Mouse (Mus musculus) ES-E14 (cell line): ENCODE results near the gene Nfib. TPM values are rescaled to one million over a fixed set of nuclear protein-coding genes. Genes with fewer than 3 reads are reported as not detected.

ENCODE experiments used
- DNase-seq: peaks from one replicate; pipeline ENCODE4 v3.0.0-alpha.2; 2013; ENCODE audit warnings: low read depth, low spot score
- H3K27ac ChIP-seq: 2 replicates; pipeline ENCODE4 v1.5.1; 2012; ENCODE audit warnings: low read depth, mild to moderate bottlenecking, low read length, moderate library complexity, mixed read lengths; ENCODE audit not compliant: poor library complexity, insufficient read depth, severe bottlenecking
- H3K36me3 ChIP-seq: 2 replicates; pipeline ENCODE4 v1.6.1; 2012; ENCODE audit warnings: mild to moderate bottlenecking, low read length, moderate library complexity, mixed read lengths; ENCODE audit not compliant: control insufficient read depth, poor library complexity, insufficient read depth, severe bottlenecking
- H3K4me1 ChIP-seq, 2 experiments: fragments of 150-350 bp in 1 of 2; sonication (generic) in 1 of 2; 2 replicates each; pipeline ENCODE4 v1.6.1; 2012; ENCODE audit warnings: low read length in 2 of 2, mild to moderate bottlenecking in 1 of 2, mixed read lengths in 1 of 2; ENCODE audit not compliant: control insufficient read depth in 2 of 2, insufficient read depth in 2 of 2, poor library complexity in 1 of 2
- H3K4me3 ChIP-seq, 2 experiments: fragments of 150-350 bp in 1 of 2; sonication (generic) in 1 of 2; 2 replicates each; pipeline ENCODE4 v1.5.1; 2012; ENCODE audit warnings: low read length in 2 of 2, low read depth in 1 of 2, mild to moderate bottlenecking in 1 of 2, mixed read lengths in 1 of 2; ENCODE audit not compliant: insufficient read depth in 1 of 2, poor library complexity in 1 of 2, severe bottlenecking in 1 of 2
- H3K9ac ChIP-seq: 2 replicates; pipeline ENCODE4 v1.6.1; 2012; ENCODE audit warnings: low read depth, mild to moderate bottlenecking, low read length, mixed read lengths; ENCODE audit not compliant: poor library complexity, insufficient read depth, severe bottlenecking
- H3K9me3 ChIP-seq: fragments of 150-350 bp; sonication (generic); 2 replicates; pipeline ENCODE4 v1.6.1; 2012; ENCODE audit warnings: low read depth, mild to moderate bottlenecking, low read length; ENCODE audit not compliant: control insufficient read depth, insufficient read depth
- CHD2 ChIP-seq: IDR thresholded peaks from 2 replicates; pipeline ENCODE4 v1.6.1; 2014; ENCODE audit warnings: mild to moderate bottlenecking, low read depth, low read length, inconsistent platforms
- HCFC1 ChIP-seq: IDR thresholded peaks from 2 replicates; pipeline ENCODE4 v1.6.1; 2012; ENCODE audit warnings: low read length, inconsistent platforms, borderline replicate concordance; ENCODE audit not compliant: insufficient read depth
- MAFK ChIP-seq: IDR thresholded peaks from 2 replicates; pipeline ENCODE4 v1.6.1; 2014; ENCODE audit warnings: mild to moderate bottlenecking, low read depth, low read length, inconsistent platforms; ENCODE audit not compliant: insufficient read depth
- ZC3H11A ChIP-seq: IDR thresholded peaks from 2 replicates; pipeline ENCODE4 v1.6.1; 2012; ENCODE audit warnings: low read depth, mild to moderate bottlenecking, inconsistent platforms, low read length, borderline replicate concordance
- ZNF384 ChIP-seq: IDR thresholded peaks from 2 replicates; pipeline ENCODE4 v1.6.1; 2012; ENCODE audit warnings: low read depth, low read length, inconsistent platforms
- in situ Hi-C, 2 experiments: fragments of 600-800 bp; cut with MboI; formaldehyde crosslinking; loops; one replicate each; pipeline ENCODE4 v1.15.1; 2025; ENCODE audit warnings: low sequenced_read_pairs in 2 of 2, inconsistent platforms in 1 of 2; ENCODE audit not compliant: unreplicated experiment in 2 of 2
- total RNA-seq: library from RNA; depleted of rRNA; stranded (reverse); fragments of 300-350 nt; gene quantifications from 2 replicates; pipeline ENCODE4 v1.2.3, GENCODE M21; 2012

The Nfib gene
- total RNA-seq, 1 experiment, result 8.9 TPM

DNA sequence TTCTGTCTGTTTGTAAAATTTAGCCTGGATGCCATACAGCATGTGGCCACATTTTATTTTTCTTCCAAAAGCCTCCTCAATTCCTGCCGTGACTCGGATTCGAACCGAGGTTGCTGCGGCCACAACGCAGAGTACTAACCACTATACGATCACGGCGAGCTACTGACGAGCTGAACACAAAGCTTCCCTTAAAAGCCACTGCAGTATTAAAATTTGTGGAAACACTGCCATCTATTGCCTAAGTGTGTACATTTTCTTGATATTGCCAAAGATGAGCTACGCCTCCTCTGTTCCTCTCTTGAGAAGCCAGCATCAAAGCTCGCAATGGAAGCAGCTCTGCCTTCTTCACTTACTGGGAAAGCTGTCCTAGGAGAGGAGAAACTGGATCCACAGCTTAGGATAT, 86.0 kb downstream of the Nfib start:
- DNase-seq, result peak; percentile 35
- Histone ChIP-seq H3K36me3 (no peaks in the 10 kb centered on the region), H3K9ac (no peak overlapping the region), H3K27ac (no peak overlapping the region), H3K9me3 (no peaks in the 10 kb centered on the region), H3K4me3 (0 out of 4 replicates have a peak overlapping the region, but pooled peaks of 1 of the 2 experiments have one; percentile 18), H3K4me1 (no peaks in the 10 kb centered on the region)
- in situ Hi-C loops, result no loop called here
- TF ChIP-seq ZC3H11A (no peak), CHD2 (no peak), MAFK (no peak), HCFC1 (no peak), ZNF384 (no peak)

DNA sequence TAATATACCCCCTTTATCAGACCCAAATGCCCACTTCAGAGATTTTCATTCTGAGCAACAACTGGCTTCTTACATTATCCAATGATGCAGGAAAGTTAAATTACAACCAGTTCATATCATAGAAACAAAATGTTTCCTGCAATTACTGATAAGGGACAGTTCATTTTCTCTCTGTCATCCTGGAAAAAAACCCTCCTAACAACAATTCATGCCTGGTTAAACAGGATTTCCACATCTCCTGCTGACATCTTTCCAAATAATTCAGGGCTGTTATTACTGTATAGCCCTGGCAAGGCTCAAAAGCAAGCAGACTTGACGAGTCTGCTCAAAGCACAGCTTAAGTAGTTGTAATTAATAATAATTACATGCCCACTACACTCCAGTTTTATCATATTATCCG, 86.5 kb downstream of the Nfib start:
- no peak overlapping the region for H3K27ac ChIP-seq
- no peak overlapping the region for H3K9ac ChIP-seq
- TF ChIP-seq MAFK, result no peak
- TF ChIP-seq HCFC1, result no peak
- TF ChIP-seq CHD2, result no peak
- no peak for TF ChIP-seq ZC3H11A
- TF ChIP-seq ZNF384, result no peak
- no peak overlapping the region for H3K4me3 ChIP-seq
- no peaks in the 10 kb centered on the region for H3K36me3 ChIP-seq
- H3K9me3 ChIP-seq, result no peaks in the 10 kb centered on the region
- in situ Hi-C loops, result no loop called here
- DNase-seq, result no peak
- H3K4me1 ChIP-seq, result no peaks in the 10 kb centered on the region

DNA sequence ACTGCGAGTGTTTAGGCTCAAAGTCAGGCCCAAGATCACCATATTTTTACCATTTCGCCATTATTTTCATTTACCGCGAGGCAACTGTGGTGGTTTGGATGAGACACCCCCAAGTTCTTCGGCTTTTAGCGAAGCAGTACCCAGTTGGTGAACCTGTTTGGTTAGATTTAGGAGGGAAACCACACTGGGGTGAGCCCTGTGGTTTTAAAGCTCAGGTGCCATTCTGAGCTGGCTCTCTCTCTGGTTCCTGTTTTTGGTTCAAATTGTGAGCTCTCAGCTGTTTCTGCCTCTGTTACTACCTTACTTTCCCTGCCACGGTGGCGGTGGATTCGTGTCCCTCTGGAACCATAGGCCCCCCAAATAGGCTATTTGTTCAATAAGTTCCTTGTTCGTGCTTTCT, 88.3 kb downstream of the Nfib start:
- TF ChIP-seq ZC3H11A, result no peak
- TF ChIP-seq CHD2, result no peak
- no peak for TF ChIP-seq HCFC1
- TF ChIP-seq ZNF384, result no peak
- TF ChIP-seq MAFK, result no peak
- Histone ChIP-seq H3K36me3 (no peaks in the 10 kb centered on the region), H3K4me3 (no peak overlapping the region), H3K27ac (no peak overlapping the region), H3K9me3 (no peaks in the 10 kb centered on the region), H3K4me1 (no peaks in the 10 kb centered on the region), H3K9ac (no peak overlapping the region)
- no peak for DNase-seq
- in situ Hi-C loops, result no loop called here

DNA sequence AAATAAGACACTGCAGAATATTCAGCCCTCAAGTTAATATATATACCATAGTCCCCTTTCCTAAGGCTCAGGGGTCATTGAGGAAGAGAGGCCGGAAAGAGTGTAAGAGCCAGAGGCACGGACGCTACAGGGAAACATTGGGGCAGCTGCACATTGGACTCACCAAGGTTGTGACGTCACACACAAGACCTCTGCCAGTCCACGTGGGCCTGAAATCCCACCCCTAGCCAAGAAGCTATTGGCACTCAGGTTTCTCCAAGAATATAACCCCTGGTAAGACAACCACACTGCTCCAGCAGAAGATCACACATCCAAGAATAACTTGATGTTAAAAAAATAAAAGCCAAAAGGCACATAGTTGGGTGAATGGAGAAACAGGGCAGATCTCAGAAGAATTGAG, 89.8 kb downstream of the Nfib start:
- in situ Hi-C loops, result no loop called here
- Histone ChIP-seq H3K36me3 (no peaks in the 10 kb centered on the region), H3K9ac (no peak overlapping the region)

DNA sequence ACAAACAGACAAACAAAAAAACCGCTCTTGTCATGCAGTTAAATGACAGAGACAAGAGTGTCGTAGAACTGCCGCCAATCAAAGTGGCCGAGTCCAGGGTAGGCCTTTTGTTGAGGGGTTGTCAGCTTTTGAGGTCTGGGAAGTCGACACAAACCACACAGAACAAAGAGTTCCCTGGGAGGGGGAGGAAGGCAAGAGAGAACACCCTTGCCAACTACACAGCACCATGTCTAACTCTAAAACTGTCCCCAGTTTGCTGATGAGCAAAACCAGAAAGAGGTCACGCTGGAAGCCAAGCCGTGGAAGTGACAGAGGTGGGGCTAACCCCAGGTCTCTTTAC, 91.1 kb downstream of the Nfib start:
- Histone ChIP-seq H3K36me3 (no peaks in the 10 kb centered on the region), H3K4me3 (no peak overlapping the region), H3K9ac (no peak overlapping the region), H3K27ac (no peak overlapping the region), H3K9me3 (no peaks in the 10 kb centered on the region), H3K4me1 (no peaks in the 10 kb centered on the region)
- DNase-seq, result no peak
- TF ChIP-seq MAFK, result no peak
- TF ChIP-seq CHD2, result no peak
- TF ChIP-seq ZC3H11A, result no peak
- TF ChIP-seq ZNF384, result no peak
- TF ChIP-seq HCFC1, result no peak
- in situ Hi-C loops, result no loop called here

More for the DNA sequence above, 89.8 kb downstream of the Nfib start:
- Histone ChIP-seq H3K27ac (no peak overlapping the region), H3K9me3 (no peaks in the 10 kb centered on the region), H3K4me1 (no peaks in the 10 kb centered on the region), H3K4me3 (no peak overlapping the region)
- TF ChIP-seq ZC3H11A, result no peak
- no peak for TF ChIP-seq HCFC1
- TF ChIP-seq ZNF384, result no peak
- no peak for TF ChIP-seq CHD2
- no peak for TF ChIP-seq MAFK
- DNase-seq, result no peak
